Mouse (Mus musculus) layer of hippocampus, adult 18-20 months (tissue): ENCODE measurements around the gene Ms4a4b. TPM values are rescaled to one million over a fixed set of nuclear protein-coding genes. Genes with fewer than 3 reads are reported as not detected.
"Not testable (repeated sequence)": the region's sequence is repeated elsewhere in the genome, so short reads cannot be mapped to it uniquely, and the experiment has no call there.

Experiments
- DNase-seq, 2 experiments: peaks; one replicate each; pipeline ENCODE4 v3.0.0; 2022; ENCODE audit warnings: low spot score in 2 of 2
- long read RNA-seq: library from polyadenylated mRNA; stranded (forward); transcript quantifications from one replicate; pipeline ENCODE4 v2.0.0, GENCODE M21; 2021
- total RNA-seq, 2 experiments: library from RNA; stranded (reverse); gene quantifications; 2 replicates each; pipeline ENCODE4 v1.2.3; 2021

Gene Ms4a4b
- total RNA-seq: not detected
- long read RNA-seq: 0 reads

- no peak for DNase-seq
Observed at GRCm38 (mm10) chr19:11443338-11443737, at the start of gene Ms4a4b. Ms4a4b (plus strand) TSS chr19:11443553.

GRCm38 (mm10) chr19:11395769-11396168, 47.6 kb upstream of the Ms4a4b start:
- DNase-seq: no peak

- no peak for DNase-seq
Observed at GRCm38 (mm10) chr19:11404527-11404926, 38.8 kb upstream of the Ms4a4b start, which contains the start of gene Ms4a4c. Ms4a4c (plus strand) TSS chr19:11404770.

GRCm38 (mm10) chr19:11407428-11407827, 35.9 kb upstream of the Ms4a4b start:
- DNase-seq: no peak

GRCm38 (mm10) chr19:11408591-11408990, 34.8 kb upstream of the Ms4a4b start:
- DNase-seq: no peak

- DNase-seq: no peak
Observed at GRCm38 (mm10) chr19:11411640-11412039, 31.7 kb upstream of the Ms4a4b start.

GRCm38 (mm10) chr19:11414084-11414483, 29.3 kb upstream of the Ms4a4b start:
- DNase-seq: no peak

GRCm38 (mm10) chr19:11415581-11415980, 27.8 kb upstream of the Ms4a4b start:
- DNase-seq: no peak

GRCm38 (mm10) chr19:11418865-11419264, 24.5 kb upstream of the Ms4a4b start:
- not testable (repeated sequence) for DNase-seq

GRCm38 (mm10) chr19:11431209-11431608, 12.1 kb upstream of the Ms4a4b start:
- DNase-seq: not testable (repeated sequence)

- DNase-seq: no peak
Observed at GRCm38 (mm10) chr19:11435058-11435834, 8.1 kb upstream of the Ms4a4b start.

GRCm38 (mm10) chr19:11443964-11444363, 611 bp downstream of the Ms4a4b start:
- DNase-seq: no peak

GRCm38 (mm10) chr19:11447238-11447637, 3.9 kb downstream of the Ms4a4b start:
- no peak for DNase-seq

GRCm38 (mm10) chr19:11459041-11459440, 15.7 kb downstream of the Ms4a4b start:
- not testable (repeated sequence) for DNase-seq

- DNase-seq: not testable (repeated sequence)
Observed at GRCm38 (mm10) chr19:11464795-11465194, 21.4 kb downstream of the Ms4a4b start.

- DNase-seq: no peak
Observed at GRCm38 (mm10) chr19:11466471-11466870, 23.1 kb downstream of the Ms4a4b start.

- DNase-seq: not testable (repeated sequence)
Observed at GRCm38 (mm10) chr19:11468361-11468760, 25.0 kb downstream of the Ms4a4b start.

- not testable (repeated sequence) for DNase-seq
Observed at GRCm38 (mm10) chr19:11469215-11469614, 25.9 kb downstream of the Ms4a4b start, which contains the start of gene Ms4a6c. Ms4a6c (plus strand) TSS chr19:11469366.

- no peak for DNase-seq
Observed at GRCm38 (mm10) chr19:11479714-11480113, 36.4 kb downstream of the Ms4a4b start.

GRCm38 (mm10) chr19:11482684-11483083, 39.3 kb downstream of the Ms4a4b start:
- DNase-seq: no peak

GRCm38 (mm10) chr19:11483941-11484340, 40.6 kb downstream of the Ms4a4b start:
- no peak for DNase-seq

- DNase-seq: no peak
Observed at GRCm38 (mm10) chr19:11484388-11484787, 41.0 kb downstream of the Ms4a4b start.

GRCm38 (mm10) chr19:11485266-11485665, 41.9 kb downstream of the Ms4a4b start:
- no peak for DNase-seq
